Mouse (Mus musculus) olfactory bulb, adult 2 months (tissue): ENCODE data around the gene Cnst. TPM values are rescaled to one million over a fixed set of nuclear protein-coding genes. Genes with fewer than 3 reads are reported as not detected.
"Not testable (repeated sequence)": the region's sequence is repeated elsewhere in the genome, so short reads cannot be mapped to it uniquely, and the experiment has no call there.

Experiments
- H3K27ac ChIP-seq: fragments of 200-500 bp; 2 replicates; pipeline ENCODE4 v1.5.1; 2012; ENCODE audit warnings: low read depth, low read length; ENCODE audit not compliant: insufficient read depth
- H3K4me1 ChIP-seq: fragments of 200-500 bp; 2 replicates; pipeline ENCODE4 v1.6.1; 2012; ENCODE audit warnings: low read length; ENCODE audit not compliant: control insufficient read depth, insufficient read depth
- H3K4me3 ChIP-seq: fragments of 200-500 bp; 2 replicates; pipeline ENCODE4 v1.5.1; 2012; ENCODE audit warnings: mild to moderate bottlenecking, low read depth, low read length, moderate library complexity; ENCODE audit not compliant: insufficient read depth
- CTCF ChIP-seq: fragments of 200-500 bp; IDR thresholded peaks from 2 replicates; pipeline ENCODE4 v1.5.1; 2012; ENCODE audit warnings: low read depth, mild to moderate bottlenecking, low read length, moderate library complexity; ENCODE audit not compliant: insufficient read depth
- POLR2A ChIP-seq: fragments of 200-500 bp; IDR thresholded peaks from 2 replicates; pipeline ENCODE4 v1.6.1; 2012; ENCODE audit warnings: mild to moderate bottlenecking, low read depth, low read length, moderate library complexity; ENCODE audit not compliant: insufficient read depth
- WGBS: fragments of 180-500 bp; shearing (Covaris S2); methylation state at CpG from one replicate; pipeline ENCODE4 v1.1.7; 2018; 5-methylcytosine and 5-hydroxymethylcytosine counted together
- polyA plus RNA-seq: library from polyadenylated mRNA; stranded (reverse); fragments of >200 nt; gene quantifications from 2 replicates; pipeline ENCODE4 v1.2.4, GENCODE M21; 2012; ENCODE audit warnings: low replicate concordance; ENCODE audit not compliant: missing spikeins, insufficient read depth, insufficient read length

The Cnst gene
- polyA plus RNA-seq, 1 experiment, result not detected

- TF ChIP-seq POLR2A (no peak), CTCF (peak; percentile 68)
- Histone ChIP-seq H3K27ac (no peak overlapping the region), H3K4me1 (no peaks in the 10 kb centered on the region; the same call in 1 of the 2 replicates), H3K4me3 (peak overlapping the region; percentile 50)
- 64% methylated on average over 13 of the region's 13 CpGs for WGBS
These were observed 99.2 kb downstream of the Cnst start for GRCm38 (mm10) chr1:179645101-179645979.

DNA sequence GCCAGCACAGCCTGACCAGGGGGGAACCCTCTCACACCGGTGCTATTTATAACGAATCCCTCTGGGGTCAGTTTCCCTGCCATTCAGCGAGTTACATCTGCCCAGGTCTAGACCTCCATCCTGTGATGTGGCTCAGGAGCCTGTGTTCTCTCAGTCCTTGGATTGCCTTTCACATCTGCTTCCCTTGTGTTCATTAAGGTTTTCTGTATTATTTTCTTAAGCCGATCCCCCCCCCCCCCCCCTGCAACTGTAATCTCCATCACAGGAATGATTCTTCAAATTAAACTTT is 99.8 kb downstream of the Cnst start:
- Histone ChIP-seq H3K4me3 (peak overlapping the region; percentile 50), H3K4me1 (no peaks in the 10 kb centered on the region; the same call in 1 of the 2 replicates), H3K27ac (no peak overlapping the region)
- no peak for TF ChIP-seq POLR2A
- TF ChIP-seq CTCF, result peak; percentile 2; the same call in 1 of the 2 replicates
- 15% methylated on average over 4 of the region's 4 CpGs for WGBS

DNA sequence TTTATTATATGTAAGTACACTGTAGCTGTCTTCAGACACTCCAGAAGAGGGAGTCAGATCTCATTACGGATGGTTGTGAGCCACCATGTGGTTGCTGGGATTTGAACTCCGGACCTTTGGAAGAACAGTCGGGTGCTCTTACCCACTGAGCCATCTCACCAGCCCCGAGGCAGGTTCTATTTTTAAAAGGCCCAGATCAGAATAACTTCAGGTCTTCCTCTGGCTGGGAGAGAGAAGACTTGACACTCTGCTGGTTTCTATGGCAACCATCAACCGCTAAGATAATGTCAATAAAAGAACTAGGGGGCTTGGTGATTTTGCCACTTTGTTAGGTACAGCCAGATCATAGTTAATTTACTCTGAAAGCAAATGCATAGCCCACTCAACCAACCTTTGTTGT is 102.5 kb downstream of the Cnst start:
- not testable (repeated sequence) for H3K27ac ChIP-seq, H3K4me1 ChIP-seq, H3K4me3 ChIP-seq
- 69% methylated on average over 4 of the region's 5 CpGs for WGBS

- TF ChIP-seq CTCF (no peak), POLR2A (no peak)
- Histone ChIP-seq H3K4me3 (no peak overlapping the region), H3K4me1 (no peaks in the 10 kb centered on the region; the same call in 1 of the 2 replicates), H3K27ac (no peak overlapping the region)
- WGBS, result 95% methylated on average over 3 of the region's 3 CpGs
These were observed 103.2 kb downstream of the Cnst start for GRCm38 (mm10) chr1:179649324-179649723.

- H3K27ac ChIP-seq, result no peak overlapping the region
- no peaks in the 10 kb centered on the region; the same call in 1 of the 2 replicates for H3K4me1 ChIP-seq
- no peak overlapping the region for H3K4me3 ChIP-seq
- TF ChIP-seq POLR2A (no peak), CTCF (no peak)
- 88% methylated on average over 4 of the region's 4 CpGs for WGBS
These were observed 104.1 kb downstream of the Cnst start for GRCm38 (mm10) chr1:179650284-179650683.

GRCm38 (mm10) chr1:179651224-179651623 is 105.1 kb downstream of the Cnst start:
- Histone ChIP-seq H3K4me3 (no peak overlapping the region), H3K4me1 (no peaks in the 10 kb centered on the region), H3K27ac (no peak overlapping the region)
- TF ChIP-seq CTCF, result no peak
- 94% methylated on average over 5 of the region's 5 CpGs for WGBS

- H3K27ac ChIP-seq, result no peak overlapping the region
- WGBS, result 87% methylated on average over 5 of the region's 5 CpGs
These were observed 116.9 kb downstream of the Cnst start for GRCm38 (mm10) chr1:179663065-179663464.

GRCm38 (mm10) chr1:179664309-179664930 is 118.2 kb downstream of the Cnst start:
- Histone ChIP-seq H3K4me1 (peaks cover 2% of the 10 kb centered on the region; the same call in 1 of the 2 replicates), H3K27ac (no peak overlapping the region), H3K4me3 (no peak overlapping the region)
- 63% methylated on average over 4 of the region's 4 CpGs for WGBS
- TF ChIP-seq CTCF (no peak), POLR2A (no peak)

More at GRCm38 (mm10) chr1:179663065-179663464, 116.9 kb downstream of the Cnst start:
- H3K4me1 ChIP-seq, result no peaks in the 10 kb centered on the region
- no peak overlapping the region for H3K4me3 ChIP-seq
- TF ChIP-seq CTCF (no peak), POLR2A (no peak)

GRCm38 (mm10) chr1:179666971-179667370 is 120.8 kb downstream of the Cnst start:
- no peak for TF ChIP-seq POLR2A
- TF ChIP-seq CTCF, result no peak
- Histone ChIP-seq H3K27ac (no peak overlapping the region), H3K4me1 (peaks cover 4% of the 10 kb centered on the region; the same call in 1 of the 2 replicates), H3K4me3 (no peak overlapping the region)
- 72% methylated on average over 2 of the region's 2 CpGs for WGBS

DNA sequence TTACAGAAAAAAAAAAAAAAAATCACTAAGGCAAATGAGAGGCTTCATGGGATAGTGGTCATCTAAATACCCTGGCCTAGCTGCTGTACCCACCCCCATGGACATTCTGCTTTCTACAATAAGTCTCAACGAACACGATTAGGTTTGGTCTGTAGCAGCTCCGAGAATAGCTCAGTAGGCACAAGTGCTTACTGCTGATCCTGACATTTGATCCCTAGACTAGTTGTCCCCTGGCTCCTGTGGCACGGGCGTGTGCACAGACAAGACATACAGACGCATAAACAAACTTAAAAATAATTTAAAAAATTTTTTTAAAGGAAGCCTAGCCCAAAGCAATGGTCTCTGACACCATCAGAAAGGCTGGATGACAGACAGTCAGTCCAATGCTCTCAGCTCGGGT is 121.3 kb downstream of the Cnst start:
- Histone ChIP-seq H3K4me1 (peaks cover 4% of the 10 kb centered on the region; the same call in 1 of the 2 replicates), H3K4me3 (peak overlapping the region; percentile 67), H3K27ac (no peak overlapping the region)
- WGBS, result 16% methylated on average over 7 of the region's 7 CpGs
- TF ChIP-seq CTCF, result no peak
- TF ChIP-seq POLR2A, result no peak
